Mouse (Mus musculus) MEL-GATA-1-ER (cell line): ENCODE data around the gene Slc2a13.

Experiments
- DNase-seq: peaks from one replicate; pipeline ENCODE4 v3.0.0-alpha.2; 2012; ENCODE audit warnings: low read depth; ENCODE audit errors: extremely low read depth

The Slc2a13 gene

GRCm38 (mm10) chr15:91502661-91503060, 70.4 kb downstream of the Slc2a13 start:
- no peak for DNase-seq

- no peak for DNase-seq
Observed at GRCm38 (mm10) chr15:91502235-91502634, 70.8 kb downstream of the Slc2a13 start.

GRCm38 (mm10) chr15:91495014-91495413, 78.0 kb downstream of the Slc2a13 start:
- no peak for DNase-seq

- no peak for DNase-seq
Observed at GRCm38 (mm10) chr15:91479924-91480615, 93.0 kb downstream of the Slc2a13 start.

GRCm38 (mm10) chr15:91477766-91478165, 95.3 kb downstream of the Slc2a13 start:
- DNase-seq: no peak

- DNase-seq: no peak
Observed at GRCm38 (mm10) chr15:91473690-91474409, 99.2 kb downstream of the Slc2a13 start.

GRCm38 (mm10) chr15:91465331-91465730, 107.7 kb downstream of the Slc2a13 start:
- no peak for DNase-seq

- no peak for DNase-seq
Observed at GRCm38 (mm10) chr15:91463857-91464435, 109.1 kb downstream of the Slc2a13 start.

GRCm38 (mm10) chr15:91463026-91463661, 109.9 kb downstream of the Slc2a13 start:
- no peak for DNase-seq

- no peak for DNase-seq
Observed at GRCm38 (mm10) chr15:91461940-91462339, 111.1 kb downstream of the Slc2a13 start.

- DNase-seq: no peak
Observed at GRCm38 (mm10) chr15:91457202-91457601, 115.9 kb downstream of the Slc2a13 start.

- DNase-seq: no peak
Observed at GRCm38 (mm10) chr15:91445399-91445798, 127.7 kb downstream of the Slc2a13 start.

- DNase-seq: no peak
Observed at GRCm38 (mm10) chr15:91443449-91443848, 129.6 kb downstream of the Slc2a13 start.

GRCm38 (mm10) chr15:91439883-91440282, 133.2 kb downstream of the Slc2a13 start:
- DNase-seq: no peak

- DNase-seq: no peak
Observed at GRCm38 (mm10) chr15:91425426-91425825, 147.6 kb downstream of the Slc2a13 start.

GRCm38 (mm10) chr15:91406979-91407378, 166.1 kb downstream of the Slc2a13 start:
- DNase-seq: no peak

- no peak for DNase-seq
Observed at GRCm38 (mm10) chr15:91395165-91395564, 177.9 kb downstream of the Slc2a13 start.

GRCm38 (mm10) chr15:91383694-91384093, 189.4 kb downstream of the Slc2a13 start:
- DNase-seq: no peak

- no peak for DNase-seq
Observed at GRCm38 (mm10) chr15:91382606-91383005, 190.5 kb downstream of the Slc2a13 start.

GRCm38 (mm10) chr15:91381864-91382263, 191.2 kb downstream of the Slc2a13 start:
- DNase-seq: no peak

GRCm38 (mm10) chr15:91378751-91379325, 194.2 kb downstream of the Slc2a13 start:
- DNase-seq: no peak

- DNase-seq: no peak
Observed at GRCm38 (mm10) chr15:91377568-91377967, 195.5 kb downstream of the Slc2a13 start.
